Mouse (Mus musculus): ENCODE data around the gene Adamts2. TPM values are rescaled to one million over a fixed set of nuclear protein-coding genes. Genes with fewer than 3 reads are reported as not detected.

Adamts2 gene
- total and polyA plus RNA-seq, 3 experiments, result not detected

DNA sequence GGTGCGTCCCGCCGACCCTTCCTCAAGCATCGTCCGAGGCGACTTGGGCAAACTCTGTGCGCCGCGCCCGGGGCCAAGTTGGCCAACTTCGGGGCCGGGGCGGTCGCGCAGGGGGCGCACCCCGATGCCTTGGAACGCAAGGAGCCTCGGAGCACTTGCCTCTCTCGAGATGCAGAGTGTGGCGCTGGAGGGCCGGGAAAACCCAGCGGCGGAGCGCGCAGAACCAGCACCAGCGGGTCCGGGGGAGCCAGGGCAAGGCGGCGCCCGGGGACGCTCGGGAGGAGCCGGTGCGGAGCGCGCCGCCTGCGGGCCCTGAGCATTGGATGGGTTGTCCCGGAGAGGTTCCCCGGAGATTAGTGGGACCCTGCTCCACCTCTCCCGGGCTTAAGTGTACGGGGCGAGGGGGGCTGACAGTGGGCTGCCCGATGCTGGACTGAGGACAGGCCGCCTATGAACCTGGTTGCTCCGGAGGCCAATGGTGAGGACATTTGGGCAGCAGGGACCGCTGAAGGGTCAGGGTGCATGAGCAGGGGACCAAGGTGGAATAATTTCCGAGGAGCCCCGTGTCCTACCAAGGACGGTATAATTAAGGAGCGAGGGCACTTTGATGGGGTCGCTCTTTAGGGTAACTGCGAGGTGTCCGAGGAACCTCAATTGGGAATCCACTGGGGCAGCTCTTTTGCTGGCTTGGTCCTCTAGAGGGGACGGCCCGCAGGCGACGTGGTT is 635 bp downstream of the Adamts2 start:
- Histone ChIP-seq H3K4me3 (replicated peaks in 1 of 3; ENCODE audit: low read depth in 2 of 3, low read length in 2 of 3, poor library complexity in 1 of 3) (no peak overlapping the region), H3K36me3 (replicated peaks in 1 of 2; ENCODE audit: control insufficient read depth in 1 of 2, insufficient read depth in 1 of 2, low read length in 1 of 2) (no peaks in the 10 kb centered on the region), H3K27me3 (replicated peaks) (peaks cover 63% of the 10 kb centered on the region), H3K27ac (ENCODE audit: insufficient read depth, low read depth) (no peak overlapping the region), H3K4me1 (ENCODE audit: control insufficient read depth in 1 of 2, insufficient read depth in 2 of 2) (no peaks in the 10 kb centered on the region), H3K9me3 (replicated peaks; ENCODE audit: low read length) (peaks cover 30% of the 10 kb centered on the region), H3K4me2 (ENCODE audit: insufficient read depth, low read depth, poor library complexity, severe bottlenecking) (no peak overlapping the region), H3K9ac (ENCODE audit: insufficient read depth, low read depth) (no peak overlapping the region), H3K79me2 (replicated peaks; ENCODE audit: control insufficient read depth, extremely low read depth, insufficient read depth, poor library complexity, severe bottlenecking) (no peaks in the 10 kb centered on the region)
- dilution Hi-C loops (cut with MboI; ENCODE audit: extremely low pct_ligation_motif_present, extremely low pct_unique_long_range_greater_than_20kb, low sequenced_read_pairs), result no loop called here
- in situ Hi-C loops (cut with MboI; ENCODE audit: low pct_ligation_motif_present, low pct_unique_long_range_greater_than_20kb, low sequenced_read_pairs), result no loop called here
- no peak for TF ChIP-seq ETS1 (conservative IDR thresholded peaks at IDR 0.05; ENCODE audit: low read depth, low read length)
- TF ChIP-seq JUN (IDR thresholded peaks at IDR 0.05; ENCODE audit: insufficient read depth, low read depth, low read length), result no peak
- TF ChIP-seq HCFC1 (IDR thresholded peaks at IDR 0.05; ENCODE audit: low read depth, low read length), result no peak
- TF ChIP-seq SIN3A (IDR thresholded peaks at IDR 0.05; ENCODE audit: low read length), result no peak
- no peak for TF ChIP-seq ZKSCAN1 (IDR thresholded peaks at IDR 0.05; ENCODE audit: borderline replicate concordance, low read depth, low read length)
- no peak for TF ChIP-seq USF1 (IDR thresholded peaks at IDR 0.05; ENCODE audit: low read depth, low read length)
- TF ChIP-seq SMC3 (IDR thresholded peaks at IDR 0.05; ENCODE audit: low read depth, low read length), result no peak
- no peak for TF ChIP-seq NELFE (IDR thresholded peaks at IDR 0.05; ENCODE audit: low read depth, low read length)
- TF ChIP-seq KAT2A (IDR thresholded peaks at IDR 0.05; ENCODE audit: insufficient replicate concordance, low read length), result no peak
- TF ChIP-seq E2F4 (IDR thresholded peaks at IDR 0.05; ENCODE audit: insufficient replicate concordance, low read depth, low read length), result no peak
- TF ChIP-seq RAD21 (IDR thresholded peaks at IDR 0.05; ENCODE audit: low read depth, low read length), result no peak
- TF ChIP-seq CTCF (conservative IDR thresholded peaks at IDR 0.05 in 1 of 2, IDR thresholded peaks at IDR 0.05 in 1 of 2; ENCODE audit: low read depth in 2 of 2, low read length in 2 of 2), result no peak
- no peak for TF ChIP-seq ZC3H11A (IDR thresholded peaks at IDR 0.05; ENCODE audit: low read depth, low read length)
- TF ChIP-seq RCOR1 (conservative IDR thresholded peaks at IDR 0.05; ENCODE audit: low read depth, low read length), result no peak
- no peak for TF ChIP-seq CHD1 (IDR thresholded peaks at IDR 0.05; ENCODE audit: low read depth, low read length)
- no peak for TF ChIP-seq UBTF (IDR thresholded peaks at IDR 0.05; ENCODE audit: low read depth, low read length)
- TF ChIP-seq MXI1 (IDR thresholded peaks at IDR 0.05; ENCODE audit: low read depth, low read length), result no peak
- no peak for TF ChIP-seq POLR2A (IDR thresholded peaks at IDR 0.05; ENCODE audit: low read depth, low read length)
- no peak for TF ChIP-seq ZNF384 (IDR thresholded peaks at IDR 0.05; ENCODE audit: low read depth, low read length)
- no peak for DNase-seq (ENCODE audit: extremely low read depth)

All from CH12.LX (cell line).